Mouse (Mus musculus) T-helper 2 cell (primary cell): Measurements from ENCODE around the gene Nthl1.

Experiments
- in situ Hi-C: fragments of 300-600 bp; cut with MboI, MseI; formaldehyde crosslinking; loops from one replicate; pipeline ENCODE4 v1.15.1; 2025; ENCODE audit warnings: high pct_unique_total_duplicates

Nthl1 gene

GRCm38 (mm10) chr17:24628646-24629045, 3.8 kb upstream of the Nthl1 start:
- in situ Hi-C loops = no loop called here

- in situ Hi-C loops = no loop called here
Measured at GRCm38 (mm10) chr17:24630072-24630471, 2.4 kb upstream of the Nthl1 start.

- in situ Hi-C loops = no loop called here
Measured at GRCm38 (mm10) chr17:24632813-24633449, 451 bp downstream of the Nthl1 start.

- in situ Hi-C loops = no loop called here
Measured at GRCm38 (mm10) chr17:24633831-24634230, 1.4 kb downstream of the Nthl1 start.

- in situ Hi-C loops = no loop called here
Measured at GRCm38 (mm10) chr17:24635024-24635423, 2.5 kb downstream of the Nthl1 start.

GRCm38 (mm10) chr17:24635694-24636093, 3.2 kb downstream of the Nthl1 start:
- in situ Hi-C loops = no loop called here

GRCm38 (mm10) chr17:24636781-24637481, 4.5 kb downstream of the Nthl1 start:
- in situ Hi-C loops = no loop called here

GRCm38 (mm10) chr17:24638214-24638613, 5.7 kb downstream of the Nthl1 start:
- in situ Hi-C loops = no loop called here

GRCm38 (mm10) chr17:24638840-24639239, 6.4 kb downstream of the Nthl1 start:
- in situ Hi-C loops = no loop called here

- in situ Hi-C loops = no loop called here
Measured at GRCm38 (mm10) chr17:24639571-24639988, 7.1 kb downstream of the Nthl1 start.

GRCm38 (mm10) chr17:24640119-24640518, 7.6 kb downstream of the Nthl1 start:
- in situ Hi-C loops = no loop called here

- in situ Hi-C loops = no loop called here
Measured at GRCm38 (mm10) chr17:24640581-24640980, 8.1 kb downstream of the Nthl1 start.

GRCm38 (mm10) chr17:24641944-24642343, 9.5 kb downstream of the Nthl1 start:
- in situ Hi-C loops = no loop called here

GRCm38 (mm10) chr17:24642791-24643343, 10.4 kb downstream of the Nthl1 start:
- in situ Hi-C loops = no loop called here

- in situ Hi-C loops = no loop called here
Measured at GRCm38 (mm10) chr17:24644030-24644715, 11.7 kb downstream of the Nthl1 start.

- in situ Hi-C loops = no loop called here
Measured at GRCm38 (mm10) chr17:24644875-24645721, 12.6 kb downstream of the Nthl1 start.

GRCm38 (mm10) chr17:24645916-24646315, 13.4 kb downstream of the Nthl1 start:
- in situ Hi-C loops = no loop called here

- in situ Hi-C loops = no loop called here
Measured at GRCm38 (mm10) chr17:24646381-24646780, 13.9 kb downstream of the Nthl1 start.

GRCm38 (mm10) chr17:24647493-24647892, 15.0 kb downstream of the Nthl1 start:
- in situ Hi-C loops = no loop called here

- in situ Hi-C loops = no loop called here
Measured at GRCm38 (mm10) chr17:24648731-24649377, 16.4 kb downstream of the Nthl1 start.

GRCm38 (mm10) chr17:24649581-24650069, 17.1 kb downstream of the Nthl1 start:
- in situ Hi-C loops = no loop called here
